Mouse (Mus musculus) neural tube, embryonic 11.5 days (tissue): Measurements from ENCODE around the gene Dlx3. TPM values are rescaled to one million over a fixed set of nuclear protein-coding genes. Genes with fewer than 3 reads are reported as not detected.

Source experiments
- ATAC-seq: fragments of 200-750 bp; cut with Nextera tagmentation; 2 replicates; pipeline ENCODE4 v1.8.0; 2017; ENCODE audit warnings: moderate number of reproducible peaks, mild to moderate bottlenecking, moderate TSS enrichment, moderate library complexity; ENCODE audit not compliant: insufficient read depth, low FRiP score, low TSS enrichment
- DNase-seq: peaks from one replicate; pipeline ENCODE4 v3.0.0-alpha.2; 2015; ENCODE audit warnings: low spot score
- H3K27ac ChIP-seq: fragments of 300-500 bp; sonication (generic); 2 replicates; pipeline ENCODE4 v1.5.1; 2014; ENCODE audit warnings: low read depth, mild to moderate bottlenecking, low read length
- H3K27me3 ChIP-seq: fragments of 300-500 bp; sonication (generic); 2 replicates; pipeline ENCODE4 v1.6.1; 2014; ENCODE audit warnings: mild to moderate bottlenecking, low read length, mixed read lengths; ENCODE audit not compliant: control insufficient read depth, insufficient read depth
- H3K36me3 ChIP-seq: fragments of 300-500 bp; sonication (generic); 2 replicates; pipeline ENCODE4 v1.6.1; 2014; ENCODE audit warnings: mild to moderate bottlenecking, low read length, moderate library complexity, mixed read lengths; ENCODE audit not compliant: control insufficient read depth, insufficient read depth
- H3K4me1 ChIP-seq: fragments of 300-500 bp; sonication (generic); 2 replicates; pipeline ENCODE4 v1.6.1; 2014; ENCODE audit warnings: low read length, mixed read lengths; ENCODE audit not compliant: control insufficient read depth, insufficient read depth
- H3K4me2 ChIP-seq: fragments of 300-500 bp; sonication (generic); 2 replicates; pipeline ENCODE4 v1.6.1; 2014; ENCODE audit warnings: low read depth, mild to moderate bottlenecking, moderate library complexity
- H3K4me3 ChIP-seq: fragments of 300-500 bp; sonication (generic); 2 replicates; pipeline ENCODE4 v1.5.1; 2014; ENCODE audit warnings: low read depth, low read length
- H3K9ac ChIP-seq: fragments of 300-500 bp; sonication (generic); 2 replicates; pipeline ENCODE4 v1.6.1; 2014; ENCODE audit warnings: mild to moderate bottlenecking, low read length
- H3K9me3 ChIP-seq: fragments of 300-500 bp; sonication (generic); 2 replicates; pipeline ENCODE4 v1.6.1; 2016; ENCODE audit warnings: low read length; ENCODE audit not compliant: control insufficient read depth
- WGBS: fragments of 180-500 bp; shearing (Covaris S2); extraction: QIAGEN DNeasy Blood & Tissue Kit; methylation state at CpG from one replicate; pipeline ENCODE4 v1.1.7; 2014; 5-methylcytosine and 5-hydroxymethylcytosine counted together
- polyA plus RNA-seq: library from polyadenylated mRNA; unstranded; fragments of >200 nt; fragmentation: Nextera tagmentation; extraction: Ambion mirVana; gene quantifications from 2 replicates; pipeline ENCODE4 v1.2.1, GENCODE M21; 2014

Gene Dlx3
- polyA plus RNA-seq = 1.8 and 2.2 TPM in 2 replicates

- 0 out of 2 replicates have a peak, but pooled peaks have one; percentile 31 for ATAC-seq
- Histone ChIP-seq H3K9ac (no peak within 1 kb of the TSS; the same call in 1 of the 2 replicates), H3K4me2 (peak within 1 kb of the TSS; percentile 63), H3K4me3 (peak within 1 kb of the TSS; percentile 37), H3K9me3 (no peaks in the 10 kb centered on the region), H3K27ac (no peak within 1 kb of the TSS), H3K4me1 (peaks cover 4% of the 10 kb centered on the region; the same call in 1 of the 2 replicates), H3K36me3 (no peaks in the 10 kb centered on the region), H3K27me3 (peaks cover 73% of the 10 kb centered on the region)
- peak; percentile 81 for DNase-seq
- under 1% methylated on average over 55 of the region's 55 CpGs for WGBS
Observed at GRCm38 (mm10) chr11:95119990-95120632, at the start of gene Dlx3. TSS of gene Dlx3 (plus strand) at chr11:95120119.

DNA sequence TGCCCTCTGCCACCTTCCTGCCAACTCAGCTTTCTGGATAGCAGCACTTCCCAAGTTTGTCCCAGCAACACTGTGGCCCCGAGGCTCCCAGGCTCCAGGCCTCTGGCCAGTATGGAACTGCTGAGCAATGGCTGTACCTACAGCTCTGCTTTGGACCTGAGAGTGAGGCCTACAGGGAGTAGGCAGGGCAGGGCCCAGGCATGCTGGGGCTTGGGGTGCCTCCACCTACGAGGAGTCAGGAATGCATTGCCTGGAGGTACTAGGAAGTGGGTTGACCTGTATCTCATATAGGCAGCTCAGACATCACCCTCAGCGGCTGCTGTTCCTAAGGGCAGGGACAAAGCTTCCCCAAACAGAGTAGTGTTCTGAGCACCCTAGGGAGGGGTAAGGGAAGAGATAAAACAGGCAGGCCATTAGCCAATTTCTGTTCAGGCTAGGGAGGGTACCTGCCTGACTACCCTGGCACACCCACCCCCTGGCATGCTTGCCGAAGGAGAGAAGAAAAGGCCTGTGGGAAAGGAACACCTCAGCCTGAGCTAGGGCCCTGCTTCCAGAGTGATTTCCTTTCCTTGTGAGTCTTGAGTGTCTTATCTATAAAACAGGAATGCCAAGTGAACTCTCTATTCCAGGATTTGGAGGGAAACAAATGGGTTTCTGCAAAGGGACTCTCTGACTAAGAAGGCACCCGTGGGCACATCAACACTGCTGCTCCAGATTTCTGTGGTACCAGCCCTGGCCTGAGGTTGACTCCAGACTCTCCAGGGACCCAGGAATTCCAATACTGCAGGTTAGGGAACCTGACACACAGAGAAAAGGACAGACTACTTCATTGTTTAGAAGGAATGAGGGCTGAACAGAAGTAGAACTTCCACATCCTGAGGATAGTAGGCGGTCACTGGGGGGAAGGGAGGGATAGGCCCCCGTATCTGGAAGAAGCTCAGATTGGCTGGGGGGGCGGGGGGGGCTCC is 49.5 kb upstream of the Dlx3 start:
- WGBS = 79% methylated on average over 8 of the region's 8 CpGs
- H3K9me3 ChIP-seq = no peaks in the 10 kb centered on the region
- DNase-seq = no peak
- no peak overlapping the region for H3K9ac ChIP-seq
- no peaks in the 10 kb centered on the region for H3K36me3 ChIP-seq
- peaks cover 1% of the 10 kb centered on the region for H3K27me3 ChIP-seq
- H3K27ac ChIP-seq = no peak overlapping the region
- no peaks in the 10 kb centered on the region for H3K4me1 ChIP-seq
- ATAC-seq = no peak
- no peak overlapping the region for H3K4me2 ChIP-seq
- H3K4me3 ChIP-seq = no peak overlapping the region

DNA sequence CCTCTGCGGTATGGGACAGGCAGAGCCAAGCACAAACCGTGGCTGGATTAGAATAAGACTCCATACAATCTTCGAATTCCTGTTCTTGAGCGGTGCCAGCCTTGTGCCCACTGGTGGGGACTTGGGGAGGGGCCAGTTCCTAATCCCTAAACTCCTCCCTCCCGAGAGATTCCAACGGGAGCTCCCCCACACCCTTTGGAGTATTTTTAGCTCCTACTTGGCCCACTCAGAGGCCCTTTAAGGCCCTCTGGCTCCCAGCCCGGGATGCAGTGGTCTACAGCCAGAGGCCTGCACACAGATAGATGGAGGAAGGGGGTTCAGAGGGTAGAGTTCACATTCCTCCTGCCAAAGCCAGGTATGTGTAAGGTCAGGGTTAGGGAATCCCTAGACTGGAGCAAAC is 48.7 kb upstream of the Dlx3 start:
- 75% methylated on average over 7 of the region's 7 CpGs for WGBS

DNA sequence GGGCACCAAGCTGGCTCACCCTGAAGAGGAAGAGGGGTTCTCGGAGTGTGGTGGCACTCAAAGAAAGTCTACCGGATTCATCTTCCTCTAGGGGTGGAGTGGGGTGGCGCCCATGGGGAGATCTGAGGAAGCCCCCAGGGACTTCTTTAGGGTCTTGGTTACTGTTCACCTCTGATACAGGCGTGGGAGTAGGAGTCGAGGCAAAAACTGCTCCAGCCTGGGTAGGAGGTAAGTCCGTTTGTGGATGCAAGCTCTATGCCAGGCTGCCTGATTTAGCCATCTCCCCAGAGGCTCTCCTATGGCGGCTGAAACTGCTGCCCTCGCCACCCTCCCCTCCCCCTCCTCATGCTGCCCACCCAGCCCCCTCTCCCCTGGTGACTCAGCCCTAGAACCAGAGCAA is 47.8 kb upstream of the Dlx3 start:
- Histone ChIP-seq H3K9me3 (no peaks in the 10 kb centered on the region), H3K4me2 (no peak overlapping the region), H3K9ac (no peak overlapping the region), H3K27ac (no peak overlapping the region), H3K4me3 (no peak overlapping the region), H3K4me1 (0 out of 2 replicates have a peak, but pooled peaks cover 3% of the 10 kb centered on the region), H3K36me3 (no peaks in the 10 kb centered on the region), H3K27me3 (peaks cover 17% of the 10 kb centered on the region)
- DNase-seq (no peak), ATAC-seq (no peak)
- WGBS = 75% methylated on average over 8 of the region's 8 CpGs

More for the DNA sequence above, 48.7 kb upstream of the Dlx3 start:
- DNase-seq = no peak
- Histone ChIP-seq H3K36me3 (no peaks in the 10 kb centered on the region), H3K4me2 (no peak overlapping the region), H3K9me3 (no peaks in the 10 kb centered on the region), H3K9ac (no peak overlapping the region), H3K27me3 (peaks cover 10% of the 10 kb centered on the region), H3K27ac (no peak overlapping the region), H3K4me1 (0 out of 2 replicates have a peak, but pooled peaks cover 3% of the 10 kb centered on the region), H3K4me3 (no peak overlapping the region)
- ATAC-seq = no peak

DNA sequence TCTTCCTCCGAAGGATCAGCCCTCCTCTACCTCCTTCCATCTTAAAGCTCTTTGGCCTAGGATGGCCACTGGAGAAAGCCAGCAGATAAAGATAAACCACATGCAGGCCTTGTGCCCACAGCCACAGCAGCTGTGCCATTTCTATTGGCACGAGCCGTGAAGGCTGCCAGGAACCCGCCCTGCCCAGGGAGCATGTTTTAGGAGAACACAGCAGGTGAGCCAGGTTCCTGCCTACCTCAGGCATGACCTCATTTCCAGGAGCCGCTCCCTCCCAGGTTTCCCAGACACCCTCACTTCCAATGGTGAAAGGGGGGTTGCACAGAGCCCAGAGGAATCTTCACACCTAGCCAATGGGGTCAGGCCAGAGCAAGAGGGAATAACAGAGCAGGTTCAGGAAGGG is 47.1 kb upstream of the Dlx3 start:
- WGBS = 57% methylated on average over 5 of the region's 5 CpGs
- Histone ChIP-seq H3K4me1 (0 out of 2 replicates have a peak, but pooled peaks cover 3% of the 10 kb centered on the region), H3K9me3 (no peaks in the 10 kb centered on the region), H3K9ac (no peak overlapping the region), H3K27ac (no peak overlapping the region), H3K4me2 (no peak overlapping the region), H3K36me3 (no peaks in the 10 kb centered on the region), H3K4me3 (no peak overlapping the region), H3K27me3 (peaks cover 24% of the 10 kb centered on the region)
- ATAC-seq (no peak), DNase-seq (no peak)

GRCm38 (mm10) chr11:95073835-95074234 is 46.1 kb upstream of the Dlx3 start:
- DNase-seq (no peak), ATAC-seq (no peak)
- H3K9ac ChIP-seq = no peak overlapping the region
- WGBS = 79% methylated on average over 4 of the region's 4 CpGs
- H3K4me1 ChIP-seq = 0 out of 2 replicates have a peak, but pooled peaks cover 3% of the 10 kb centered on the region
- H3K4me3 ChIP-seq = no peak overlapping the region
- H3K4me2 ChIP-seq = no peak overlapping the region
- no peaks in the 10 kb centered on the region for H3K36me3 ChIP-seq
- H3K27me3 ChIP-seq = peaks cover 29% of the 10 kb centered on the region
- no peaks in the 10 kb centered on the region for H3K9me3 ChIP-seq
- H3K27ac ChIP-seq = no peak overlapping the region

GRCm38 (mm10) chr11:95074694-95075093 is 45.2 kb upstream of the Dlx3 start:
- 73% methylated on average over 4 of the region's 4 CpGs for WGBS
- DNase-seq = no peak
- H3K4me3 ChIP-seq = no peak overlapping the region
- no peak overlapping the region for H3K4me2 ChIP-seq
- no peak overlapping the region for H3K27ac ChIP-seq
- peaks cover 33% of the 10 kb centered on the region for H3K27me3 ChIP-seq
- no peaks in the 10 kb centered on the region for H3K36me3 ChIP-seq
- 0 out of 2 replicates have a peak, but pooled peaks cover 3% of the 10 kb centered on the region for H3K4me1 ChIP-seq
- H3K9ac ChIP-seq = no peak overlapping the region
- no peak for ATAC-seq
- H3K9me3 ChIP-seq = no peaks in the 10 kb centered on the region

DNA sequence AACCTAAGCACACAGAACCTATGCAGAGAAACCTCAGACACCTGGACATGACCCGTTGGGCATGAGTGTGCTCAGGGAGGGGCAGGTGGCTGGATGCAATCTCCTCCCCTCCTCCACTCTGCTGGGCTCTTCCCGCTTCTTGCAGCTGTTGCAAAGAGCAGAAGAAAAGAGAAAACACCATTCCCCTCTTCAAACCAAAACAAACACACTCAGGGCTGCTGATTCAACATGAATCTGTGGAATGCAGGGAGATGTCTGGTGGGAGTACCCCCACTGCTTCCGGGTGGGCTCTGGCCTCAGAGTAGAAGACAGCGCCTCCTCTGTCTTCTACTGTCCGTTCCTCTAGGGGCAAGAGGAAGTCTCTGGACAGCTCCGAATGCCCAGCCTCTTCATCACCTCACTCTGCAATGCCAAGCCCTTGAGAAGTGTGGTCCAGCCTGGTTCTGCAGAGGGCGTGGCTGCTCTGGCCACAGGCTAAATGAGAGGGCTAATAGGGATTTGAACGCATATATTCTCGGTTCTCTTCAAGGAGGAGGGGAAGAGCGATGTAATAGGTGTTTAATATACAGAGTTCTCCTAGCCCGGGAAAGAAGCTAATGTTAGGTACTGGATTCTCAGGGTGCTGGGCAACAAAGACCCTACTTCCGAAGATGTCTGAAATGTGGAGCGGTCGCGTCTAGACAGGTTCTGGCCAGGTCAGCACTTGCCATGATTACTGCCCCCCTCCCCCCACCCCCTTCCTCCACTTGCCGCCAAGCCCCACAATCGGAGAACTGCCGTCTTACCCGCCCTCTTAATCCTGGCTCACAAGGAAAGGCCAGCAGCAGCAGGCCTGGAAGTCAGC is 44.5 kb upstream of the Dlx3 start:
- WGBS = 7% methylated on average over 19 of the region's 19 CpGs
- H3K4me1 ChIP-seq = 0 out of 2 replicates have a peak, but pooled peaks cover 3% of the 10 kb centered on the region
- ATAC-seq = no peak
- H3K4me2 ChIP-seq = peak overlapping the region; percentile 92
- peaks cover 33% of the 10 kb centered on the region for H3K27me3 ChIP-seq
- no peaks in the 10 kb centered on the region for H3K9me3 ChIP-seq
- no peaks in the 10 kb centered on the region for H3K36me3 ChIP-seq
- H3K4me3 ChIP-seq = peak overlapping the region; percentile 53
- no peak overlapping the region for H3K27ac ChIP-seq
- DNase-seq = no peak
- H3K9ac ChIP-seq = peak overlapping the region; percentile 19; the same call in 1 of the 2 replicates
